Mouse (Mus musculus) gastrocnemius, postnatal 14 days (tissue): Measurements from ENCODE around the gene Hipk1. TPM values are rescaled to one million over a fixed set of nuclear protein-coding genes. Genes with fewer than 3 reads are reported as not detected.

Experiments used
- DNase-seq: peaks from one replicate; pipeline ENCODE4 v3.0.0; 2021; ENCODE audit warnings: mixed read lengths
- intact Hi-C: fragments of 180-260 bp; cut with DNase I; formaldehyde crosslinking; loops from one replicate; pipeline ENCODE4 v1.15.1; 2025; ENCODE audit warnings: low total_unique reads
- total RNA-seq, 2 experiments: library from RNA; stranded (reverse); gene quantifications; 2 replicates each; pipeline ENCODE4 v1.2.3; 2021

Gene Hipk1
- total RNA-seq, 2 experiments from 2014 or later, result 45.8 to 71.0 TPM

DNA sequence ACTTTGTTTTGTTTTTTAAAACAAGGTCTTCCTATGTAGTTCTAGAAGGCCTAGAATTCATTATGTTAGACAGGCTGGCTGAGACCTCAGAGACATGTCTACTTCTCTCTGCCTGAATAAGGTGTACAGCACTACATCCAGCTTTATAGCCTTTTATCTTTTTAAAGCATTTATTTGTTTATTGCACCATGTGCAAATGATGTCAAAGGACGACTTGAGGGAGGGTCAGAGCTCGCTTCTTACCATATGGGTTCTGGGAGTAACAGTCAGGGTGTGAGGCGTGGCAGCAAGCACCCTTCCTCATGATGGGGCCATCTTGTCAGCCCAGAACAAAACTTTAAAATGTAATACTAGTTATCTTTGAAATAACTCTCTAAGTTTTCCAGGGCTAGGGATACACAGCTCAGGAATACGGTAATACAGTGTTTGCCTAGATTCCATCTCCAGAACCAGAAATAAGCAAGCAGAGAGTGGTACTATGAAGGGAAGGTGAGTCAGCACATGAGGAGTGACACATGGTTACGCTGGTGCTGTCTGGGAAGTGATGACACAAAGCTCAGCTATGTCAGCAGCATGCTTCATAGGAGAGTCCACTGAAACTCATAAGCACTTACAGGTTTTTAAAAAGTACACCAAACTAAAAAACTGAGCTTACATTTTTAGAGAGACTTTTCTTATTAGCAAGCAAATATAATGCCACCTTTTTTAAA is 31.9 kb downstream of the Hipk1 start:
- no peak for DNase-seq
- intact Hi-C loops, result no loop called here

DNA sequence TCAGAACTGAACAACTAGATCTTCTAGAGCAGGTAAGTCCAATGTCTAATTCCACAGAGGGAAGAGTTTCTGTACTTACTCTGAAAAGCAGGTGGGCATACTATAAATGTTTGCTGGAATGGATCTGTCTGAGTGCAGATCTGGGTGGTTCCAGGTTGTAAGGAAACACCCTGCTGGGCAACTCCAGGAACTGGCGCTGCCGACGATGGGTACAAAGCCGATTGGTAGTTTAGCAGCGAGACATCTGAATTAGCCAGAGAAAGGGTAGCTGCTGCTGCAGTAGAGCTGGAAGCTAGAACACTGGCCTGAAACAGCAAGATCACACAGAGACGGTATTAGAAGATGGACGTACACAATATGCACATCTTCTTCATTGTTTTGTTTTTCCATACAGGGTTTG is 32.9 kb downstream of the Hipk1 start:
- intact Hi-C loops, result no loop called here
- DNase-seq, result no peak

DNA sequence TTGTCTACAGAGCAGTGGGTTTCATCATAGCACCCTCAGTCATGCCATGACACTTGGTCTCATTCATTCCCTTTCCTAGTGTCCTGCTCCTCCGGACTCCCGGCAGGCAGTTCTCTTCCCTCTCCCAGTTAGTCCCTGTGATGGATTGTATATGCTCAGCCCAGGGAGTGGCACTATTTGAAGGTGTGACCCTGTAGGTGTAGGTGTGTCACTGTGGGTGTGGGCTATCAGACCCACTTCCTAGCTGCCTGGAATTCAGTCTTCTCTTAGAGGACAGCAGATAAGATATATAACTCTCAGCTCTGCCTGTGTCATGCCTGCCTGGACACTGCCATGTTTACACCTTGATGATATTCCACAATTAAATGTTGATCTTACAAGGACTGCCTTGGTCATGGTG is 34.4 kb downstream of the Hipk1 start:
- intact Hi-C loops, result no loop called here

DNA sequence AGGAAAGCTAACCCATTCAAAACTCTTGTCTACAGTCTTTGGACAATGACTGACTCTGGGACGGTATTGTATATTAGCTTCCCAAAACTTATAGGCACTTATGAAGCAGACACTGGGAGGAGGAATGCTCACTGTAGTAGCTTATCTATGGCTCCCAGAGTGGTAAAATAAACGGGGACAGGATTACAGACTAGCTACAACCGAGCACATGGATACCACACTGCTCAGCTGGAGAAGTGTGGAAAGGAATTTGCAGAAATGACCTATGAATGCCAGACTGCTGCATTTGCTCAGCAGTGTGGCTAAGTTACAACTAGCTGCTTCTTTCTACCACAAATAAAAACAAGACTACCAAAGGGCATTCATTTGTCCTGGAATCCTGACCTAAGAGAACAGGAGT is 36.0 kb downstream of the Hipk1 start:
- intact Hi-C loops, result no loop called here

More for the DNA sequence above, 34.4 kb downstream of the Hipk1 start:
- no peak for DNase-seq

DNA sequence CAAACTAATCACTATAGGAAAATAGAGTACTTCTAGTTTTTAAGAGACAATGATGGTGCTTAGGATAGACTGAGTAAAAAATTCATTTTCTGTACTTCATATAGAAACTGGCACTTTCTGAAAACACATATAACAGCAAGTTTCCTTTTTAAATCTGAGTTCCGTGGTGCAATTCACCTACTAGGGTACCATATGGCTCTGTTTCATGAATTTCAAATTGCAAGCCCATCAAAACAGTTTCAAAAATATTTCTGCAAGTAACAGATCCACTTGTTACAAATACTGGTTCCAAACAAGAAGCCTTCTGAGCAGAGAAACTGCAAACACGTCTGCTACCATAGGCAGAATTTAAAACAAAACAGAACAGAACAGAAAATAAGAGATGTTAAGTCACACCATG is 39.8 kb downstream of the Hipk1 start:
- DNase-seq, result no peak
- intact Hi-C loops, result no loop called here

More for the DNA sequence above, 36.0 kb downstream of the Hipk1 start:
- no peak for DNase-seq

DNA sequence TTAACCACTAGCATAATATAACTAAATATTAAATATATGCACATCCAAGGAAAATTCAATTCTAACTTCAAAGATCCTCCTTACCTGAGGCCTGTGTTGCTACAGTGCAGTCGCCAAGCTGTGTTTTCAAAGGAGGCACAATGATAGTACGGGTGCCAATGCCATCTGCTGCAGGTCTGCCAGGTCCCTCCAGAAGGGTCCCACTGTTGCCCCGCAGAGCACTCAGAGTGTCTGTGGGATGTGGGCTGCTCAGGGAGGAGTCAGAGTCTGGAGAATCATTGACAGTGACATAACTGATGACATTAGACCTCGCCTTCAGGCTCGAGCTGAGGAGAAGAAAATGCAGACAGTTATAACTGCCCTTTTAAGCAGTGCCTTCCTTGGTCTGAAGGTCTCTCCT is 44.7 kb downstream of the Hipk1 start:
- intact Hi-C loops, result loop anchor here (5.0 kb wide), 1 partner anchor 66 kb away; no protein-coding TSS in a partner anchor
- DNase-seq, result no peak

DNA sequence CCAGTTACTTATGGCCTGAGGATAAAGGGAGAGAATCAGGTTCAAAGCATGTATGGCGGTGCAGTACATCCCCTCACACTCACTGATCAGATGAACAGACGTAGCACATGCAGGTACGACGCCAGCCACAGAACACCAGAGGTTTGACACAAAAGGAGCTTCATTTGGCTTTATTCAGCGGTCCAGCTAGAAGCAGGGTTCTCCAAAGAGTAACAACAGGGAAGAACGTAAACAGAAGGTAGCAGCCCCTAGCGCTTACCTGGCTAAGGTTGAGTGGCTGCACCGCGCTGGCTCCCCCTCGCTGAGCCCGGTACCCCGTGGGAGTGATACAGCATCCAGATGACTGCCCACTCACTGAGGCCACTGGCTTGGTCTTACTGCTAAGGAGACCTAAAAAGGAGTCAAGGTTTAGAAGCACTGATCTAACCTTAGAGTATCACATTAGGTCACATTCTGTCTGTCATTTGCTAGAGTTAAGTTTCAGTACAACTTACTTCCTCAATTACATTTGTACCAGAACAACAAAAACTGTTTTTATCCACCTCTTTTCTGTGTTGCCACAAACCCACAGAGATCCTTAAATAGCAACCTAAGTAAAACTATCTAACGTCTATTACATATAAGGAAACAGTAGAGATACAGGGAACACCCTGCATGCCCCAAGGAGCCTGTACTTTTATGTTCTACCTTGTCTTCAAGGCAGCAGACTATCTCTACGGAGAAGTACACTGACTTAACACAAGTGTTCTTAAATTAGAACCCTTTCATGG is 46.2 kb downstream of the Hipk1 start:
- DNase-seq, result no peak
- intact Hi-C loops, result loop anchor here (5.0 kb wide), 1 partner anchor 67 kb away; no protein-coding TSS in a partner anchor

DNA sequence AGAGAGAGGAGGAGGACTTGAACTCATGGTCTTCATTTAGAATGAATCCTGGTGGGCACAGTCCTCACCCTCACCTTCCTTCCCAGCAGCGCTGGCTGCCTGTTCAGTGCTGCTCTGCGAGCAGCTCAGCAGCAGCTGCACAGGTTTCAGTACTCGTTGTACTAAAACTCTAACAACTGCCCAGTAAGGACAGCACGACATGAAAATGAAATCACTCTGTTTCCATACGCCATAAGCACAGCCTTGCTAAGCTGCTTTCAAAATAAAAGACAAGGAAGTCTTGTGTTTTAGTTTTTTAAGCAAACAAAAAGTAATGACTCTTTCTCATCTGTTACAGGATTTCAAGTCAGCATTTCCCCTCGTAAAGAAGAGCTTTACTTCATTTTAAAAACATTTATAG is 48.2 kb downstream of the Hipk1 start:
- DNase-seq, result no peak
- intact Hi-C loops, result no loop called here

DNA sequence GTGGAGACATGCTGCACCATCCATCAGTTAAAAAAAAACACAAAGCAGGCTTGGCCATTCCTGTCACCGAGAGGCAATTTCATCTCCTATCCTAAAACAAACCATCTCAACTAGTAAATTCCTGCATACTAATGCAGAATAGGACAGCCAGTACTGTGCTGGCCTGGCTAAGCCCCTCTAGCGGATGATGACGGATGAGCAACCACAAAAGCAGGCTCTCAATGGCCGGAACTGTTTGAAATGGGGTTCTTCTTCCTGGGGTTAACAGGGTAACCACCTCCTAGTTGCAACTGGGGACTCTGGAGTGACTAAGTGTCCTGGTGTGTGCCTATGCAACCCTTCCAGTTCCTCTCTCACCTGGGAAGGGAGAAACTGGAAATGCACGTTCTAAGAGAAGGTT is 51.0 kb downstream of the Hipk1 start:
- DNase-seq, result no peak
- intact Hi-C loops, result no loop called here

DNA sequence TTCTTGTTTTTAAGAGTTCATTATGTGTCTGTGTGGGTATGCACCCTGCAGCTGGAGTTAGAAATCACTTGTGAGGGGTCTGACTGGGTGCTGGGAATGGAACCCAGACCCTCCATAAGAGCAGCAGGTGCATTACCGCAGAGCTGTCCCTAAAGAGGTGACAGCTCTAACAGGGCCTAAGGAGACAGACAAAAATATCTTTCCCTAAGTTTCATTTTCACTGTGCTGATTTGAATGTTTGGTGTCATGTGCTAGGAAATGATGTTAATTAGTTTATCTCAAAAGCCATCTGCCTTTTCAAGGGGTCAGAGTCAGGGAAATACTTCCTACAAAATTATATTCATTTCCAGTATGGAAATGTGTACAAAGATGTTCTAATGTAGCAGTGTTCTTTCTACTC is 52.0 kb downstream of the Hipk1 start, which contains the start of gene Gm10964:
Gm10964 (plus strand) TSS at position 38 of the 400 bp plus-strand sequence.
- intact Hi-C loops, result loop anchor here (5.0 to 10.0 kb wide), 2 partner anchors 145 to 347 kb away; no protein-coding TSS in a partner anchor
- DNase-seq, result no peak

DNA sequence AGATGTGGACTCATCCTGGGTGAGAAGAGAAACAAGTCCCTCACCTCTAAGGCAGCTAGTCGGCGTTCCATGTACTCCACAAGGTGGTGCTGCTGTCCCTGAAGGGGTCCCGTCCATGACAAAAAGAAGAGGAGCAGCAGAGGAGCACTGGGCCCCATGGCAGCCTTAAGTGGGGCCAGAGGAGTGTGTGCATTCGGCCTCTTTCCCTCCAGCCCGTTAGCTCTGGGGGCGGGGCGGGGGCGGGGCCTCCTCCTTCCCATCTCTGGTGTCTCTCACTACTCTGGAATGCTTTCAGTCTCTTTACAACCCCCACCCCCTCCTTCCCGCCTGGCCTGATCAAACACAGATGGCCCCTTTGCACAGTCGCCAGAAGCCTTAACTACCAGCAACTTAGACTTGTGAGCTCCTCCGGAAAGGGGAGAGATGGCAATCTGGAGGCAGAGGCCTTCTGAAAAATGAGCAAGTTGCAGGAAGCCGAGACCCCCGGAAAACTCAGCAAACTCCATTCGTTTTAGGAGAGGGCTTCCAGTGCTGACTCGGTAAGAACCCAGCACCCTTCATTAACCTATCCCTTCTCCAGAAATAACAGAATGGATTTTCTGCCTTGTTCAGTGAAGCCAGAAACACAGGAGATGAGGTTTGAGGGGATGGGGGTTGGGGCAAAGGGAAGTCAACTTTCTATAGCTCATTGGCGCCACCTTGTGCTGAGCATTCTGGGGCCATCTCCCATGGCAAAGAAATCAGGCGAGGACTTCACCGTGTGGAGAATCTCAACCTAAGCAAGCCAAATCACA is 53.4 kb downstream of the Hipk1 start, which contains the start of gene Olfml3:
Olfml3 (minus strand) TSS at position 224 of the 794 bp plus-strand sequence.
- intact Hi-C loops, result loop anchor here (5.0 to 10.0 kb wide), 2 partner anchors 147 to 346 kb away; no protein-coding TSS in a partner anchor

DNA sequence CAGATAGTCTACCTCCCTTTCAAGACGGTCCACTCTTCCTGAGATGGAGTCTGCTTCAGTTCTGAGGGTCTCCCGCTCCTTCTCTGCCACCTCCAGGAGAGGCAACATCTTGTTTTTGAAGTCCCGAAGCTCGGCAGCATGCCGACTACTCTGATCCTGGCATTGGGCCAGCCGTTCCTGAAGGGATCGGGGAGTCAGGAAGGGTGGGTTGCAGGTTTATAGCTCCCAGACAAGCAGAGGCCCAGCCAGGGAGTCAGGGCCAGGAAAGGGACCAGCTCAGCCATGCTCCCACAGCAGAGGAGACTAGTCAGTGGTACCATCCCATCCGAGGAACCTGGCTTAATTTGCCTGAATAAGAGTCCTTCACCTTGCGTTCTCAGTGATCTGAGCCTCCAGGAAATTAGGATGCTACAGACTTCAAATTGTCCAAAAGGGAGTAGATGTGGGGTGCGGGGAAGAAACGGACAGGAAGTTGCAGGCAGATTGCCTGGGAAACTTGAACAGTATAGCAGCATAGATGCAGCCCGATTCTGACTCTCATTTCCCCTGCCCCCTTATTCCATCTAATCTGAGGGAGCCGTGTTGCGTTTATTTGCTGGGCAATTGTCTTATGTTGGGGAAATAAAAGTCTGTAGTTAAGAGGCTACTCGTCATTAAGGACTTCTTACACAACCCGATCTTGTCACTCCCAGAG is 54.2 kb downstream of the Hipk1 start:
- DNase-seq, result peak; percentile 56
- intact Hi-C loops, result loop anchor here (5.0 to 10.0 kb wide), 2 partner anchors 148 to 345 kb away; no protein-coding TSS in a partner anchor

More for the DNA sequence above, 53.4 kb downstream of the Hipk1 start, which contains the start of gene Olfml3:
- DNase-seq, result peak; percentile 86

DNA sequence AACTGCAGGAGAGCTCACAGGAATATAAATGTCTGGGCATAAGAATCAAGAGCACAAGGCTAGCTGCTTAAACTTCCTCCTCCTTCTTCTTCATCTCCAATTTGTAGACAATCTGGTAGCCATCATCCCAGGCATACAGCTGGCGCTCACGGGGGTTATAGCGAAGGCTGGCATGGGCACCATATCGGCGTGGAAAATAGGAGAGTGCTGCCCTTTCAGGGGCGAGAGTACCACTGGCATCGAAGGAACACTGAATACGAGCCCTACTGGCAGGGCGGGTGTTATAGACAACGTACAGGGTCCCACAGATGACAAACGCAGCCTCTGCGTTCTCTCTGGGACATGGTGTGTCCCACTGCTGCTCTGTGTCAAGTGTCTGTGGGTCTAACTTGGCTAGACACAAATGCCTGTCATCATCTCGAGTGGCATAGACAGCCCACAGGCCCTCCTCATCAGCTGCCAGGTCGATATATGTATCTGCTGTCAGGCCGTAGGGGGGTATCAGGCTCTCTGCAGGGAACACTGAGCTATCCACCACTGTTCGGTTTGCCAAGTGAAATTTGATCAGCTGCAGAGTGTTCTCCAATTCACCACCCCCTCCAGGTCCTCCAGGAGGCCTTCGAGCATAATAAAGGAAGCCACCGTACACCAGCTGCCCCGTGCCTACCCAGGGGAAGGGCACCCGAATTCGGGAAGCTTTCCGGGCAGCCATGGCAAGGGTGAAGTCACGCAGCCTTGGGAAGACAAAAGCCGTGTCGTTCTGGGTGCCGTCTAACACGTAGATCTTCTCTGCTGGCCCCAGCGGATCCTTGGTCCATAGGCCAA is 55.4 kb downstream of the Hipk1 start:
- intact Hi-C loops, result loop anchor here (5.0 to 10.0 kb wide), 2 partner anchors 149 to 344 kb away; no protein-coding TSS in a partner anchor

DNA sequence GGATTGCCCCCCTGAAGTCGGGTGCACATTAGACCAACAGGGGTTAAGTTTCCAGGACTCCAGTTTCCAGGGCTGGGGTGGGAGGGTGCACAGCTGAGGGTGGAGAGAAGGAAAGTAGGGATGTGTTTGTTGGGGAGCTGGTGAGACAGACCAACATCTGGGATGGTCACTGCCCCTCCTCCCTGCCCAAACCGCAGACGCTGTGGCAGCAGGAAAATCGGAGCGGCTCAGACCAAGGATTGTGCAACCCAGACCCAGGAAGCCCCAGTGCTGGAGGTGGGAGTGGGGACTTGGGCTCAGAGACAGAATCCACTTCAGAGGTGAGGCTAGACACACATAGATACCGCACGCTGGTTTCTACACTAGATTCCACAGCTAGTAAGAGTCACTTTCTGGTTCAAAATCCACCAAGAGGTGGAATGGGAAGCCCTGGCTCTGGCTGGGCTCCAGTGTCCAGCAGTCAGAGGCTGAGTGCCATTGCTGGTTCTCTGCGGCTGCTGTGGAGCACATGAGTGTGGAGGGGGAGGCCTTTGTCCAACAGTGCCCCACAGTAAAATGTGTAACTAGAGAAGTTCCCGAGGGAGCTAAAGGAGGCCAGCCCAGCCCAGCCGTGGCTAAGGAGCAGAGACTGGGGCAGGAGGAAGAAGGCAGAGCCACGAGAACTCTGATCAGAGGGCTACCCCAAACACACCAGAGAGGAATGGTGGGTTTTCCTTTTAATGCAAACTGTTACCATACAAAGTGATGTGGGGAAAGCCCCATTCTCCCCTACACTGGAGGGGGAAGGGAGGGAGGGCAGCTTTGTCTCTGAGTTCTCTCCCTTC is 56.5 kb downstream of the Hipk1 start:
- DNase-seq, result peak; percentile 61
- intact Hi-C loops, result loop anchor here (5.0 to 10.0 kb wide), 2 partner anchors 150 to 343 kb away; no protein-coding TSS in a partner anchor

More for the DNA sequence above, 55.4 kb downstream of the Hipk1 start:
- DNase-seq, result no peak

DNA sequence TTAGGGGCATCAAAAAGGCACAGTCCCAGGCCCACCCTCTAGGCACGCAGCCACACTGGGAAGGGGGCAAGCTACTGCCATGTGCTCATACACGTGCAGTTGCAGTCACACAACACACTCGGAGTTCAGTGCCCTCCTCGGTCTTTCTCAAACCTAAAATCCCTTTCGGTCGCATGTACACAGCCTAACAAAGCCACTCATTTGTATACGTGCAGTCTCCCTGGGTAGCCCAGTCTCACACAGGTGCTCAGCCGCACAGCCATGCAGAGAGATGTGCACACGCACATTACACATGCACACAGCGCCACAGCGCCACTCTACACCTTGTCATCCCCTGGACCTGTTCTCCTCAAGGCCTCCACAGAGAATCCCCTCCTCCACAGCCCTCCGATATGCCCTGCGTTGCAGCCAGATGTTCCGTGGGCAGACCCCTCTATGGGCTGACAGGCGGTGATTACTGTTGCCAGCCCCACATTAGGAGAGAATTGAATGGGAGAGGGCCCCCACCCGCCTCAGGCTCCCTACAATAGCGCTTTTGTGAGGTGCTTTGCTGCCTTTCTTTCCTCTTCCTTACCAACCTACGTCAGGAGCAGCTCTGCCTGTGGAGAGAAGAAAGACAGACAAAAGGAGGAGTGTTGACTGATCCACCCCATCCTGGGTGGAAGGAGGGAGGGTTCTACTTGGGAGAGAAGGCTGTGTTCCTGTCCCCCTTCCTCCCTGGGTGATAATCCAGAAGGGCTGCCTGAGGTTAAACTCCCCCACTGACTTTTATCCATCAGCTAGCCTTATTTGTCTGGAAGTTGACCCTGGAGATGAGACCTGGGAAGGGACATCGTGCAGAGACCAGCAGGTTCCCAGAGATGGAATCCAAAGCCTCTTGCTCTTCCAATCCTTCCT is 57.3 kb downstream of the Hipk1 start:
- intact Hi-C loops, result loop anchor here (10.0 kb wide), 1 partner anchor 151 kb away; no protein-coding TSS in a partner anchor
- no peak for DNase-seq

DNA sequence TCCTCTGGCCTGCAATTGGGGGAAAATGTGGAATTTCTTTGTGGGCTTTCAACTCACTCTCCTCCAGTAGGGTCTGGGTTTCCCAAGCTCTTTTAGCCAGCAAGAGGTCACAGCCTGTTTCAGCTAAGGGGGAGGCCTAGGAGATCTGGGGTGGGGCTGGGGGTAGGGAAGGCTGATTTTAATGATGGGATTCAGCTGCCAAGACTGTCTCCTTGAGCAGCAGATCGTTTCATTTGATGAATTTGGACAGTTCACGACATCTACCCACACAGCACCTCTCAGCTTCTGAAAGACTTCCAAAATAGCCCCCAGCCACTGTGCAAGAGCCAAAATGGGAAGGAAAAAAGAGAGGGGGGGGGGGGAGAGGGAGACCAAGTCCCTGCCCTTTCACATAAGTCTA is 58.2 kb downstream of the Hipk1 start:
- intact Hi-C loops, result loop anchor here (10.0 kb wide), 1 partner anchor 152 kb away; no protein-coding TSS in a partner anchor
- DNase-seq, result no peak
